ENCODE assay signal across 8 mouse cellular contexts in the genomic region with DNA sequence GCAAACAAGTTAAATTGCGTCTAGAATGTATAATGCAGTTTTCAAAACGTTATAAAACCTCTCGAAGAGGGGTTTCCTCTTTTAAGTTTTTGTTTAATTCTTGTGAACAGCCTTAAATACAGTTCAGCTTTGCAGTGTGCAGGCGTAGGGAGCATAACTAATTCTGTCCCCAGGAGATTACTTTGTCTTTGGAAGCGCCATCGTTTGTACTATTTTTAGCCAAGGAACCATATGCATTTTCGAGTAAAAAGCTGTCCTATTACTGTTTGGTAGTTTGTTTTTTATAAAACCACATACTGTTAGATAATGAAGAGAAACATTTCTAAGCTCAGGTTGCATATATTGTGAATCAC.
DNase-seq lines count a peak whose midpoint lies in the region; ATAC-seq and TF ChIP-seq lines count a peak whose summit lies in the region.

No protein-coding gene starts in this region.

- no peak for DNase-seq in frontal cortex, postnatal 36 days (ENCODE audit: low spot score in 2 of 2)
- no peak for DNase-seq in lung, postnatal 0 days (ENCODE audit: low spot score)
- no peak for DNase-seq in lung, postnatal 4 days
- no peak for DNase-seq in adrenal gland, postnatal 14 days
- DNase-seq in lung, postnatal 36 days, result no peak

- H3K9ac ChIP-seq in lung, postnatal 0 days (replicated peaks; ENCODE audit: low read depth), result no peak overlapping the region
- H3K9ac ChIP-seq in liver, embryonic 12.5 days, result 0 out of 2 replicates have a peak overlapping the region, but pooled peaks have one; percentile 7
- no peak overlapping the region for H3K9ac ChIP-seq in stomach, embryonic 15.5 days

- no peak for TF ChIP-seq EP300 in lung, postnatal 0 days (IDR thresholded peaks at IDR 0.05)

- TF ChIP-seq CTCF in lung, postnatal 0 days (IDR thresholded peaks at IDR 0.05), result no peak

- no peak overlapping the region for H3K27ac ChIP-seq in lung, postnatal 0 days (ENCODE audit: low read length)
- H3K27ac ChIP-seq in liver, embryonic 12.5 days, result no peak overlapping the region
- no peak overlapping the region for H3K27ac ChIP-seq in stomach, embryonic 15.5 days

- peak; percentile 70; the same call in 1 of the 2 replicates for ATAC-seq in frontal cortex, adult (ENCODE audit: low TSS enrichment)
- no peak for ATAC-seq in lung, postnatal 0 days
- no peak for ATAC-seq in liver, embryonic 12.5 days
- no peak for ATAC-seq in stomach, embryonic 15.5 days (ENCODE audit: insufficient read depth, low FRiP score, low read depth)

- no peaks in the 10 kb centered on the region for H3K4me1 ChIP-seq in lung, postnatal 0 days (ENCODE audit: insufficient read depth, low read depth, low read length)
- H3K4me1 ChIP-seq in liver, embryonic 12.5 days, result no peaks in the 10 kb centered on the region
- H3K4me1 ChIP-seq in stomach, embryonic 15.5 days, result no peaks in the 10 kb centered on the region

- 32% methylated on average over 7 of the region's 7 CpGs for WGBS in lung, postnatal 0 days
- WGBS in liver, embryonic 12.5 days (ENCODE audit: insufficient replicate concordance), result 37% methylated on average over 7 of the region's 7 CpGs
- 32% methylated on average over 7 of the region's 7 CpGs for WGBS in stomach, embryonic 15.5 days

- no peak overlapping the region for H3K4me3 ChIP-seq in lung, postnatal 0 days (ENCODE audit: low read depth, low read length)
- no peak overlapping the region for H3K4me3 ChIP-seq in liver, embryonic 12.5 days
- H3K4me3 ChIP-seq in stomach, embryonic 15.5 days (replicated peaks), result 0 out of 2 replicates have a peak overlapping the region, but pooled peaks have one; percentile 21

- peak overlapping the region; percentile 32 for H3K4me2 ChIP-seq in lung, postnatal 0 days (replicated peaks; ENCODE audit: low read depth, low read length)
- peak overlapping the region; percentile 41 for H3K4me2 ChIP-seq in liver, embryonic 12.5 days
- peak overlapping the region; percentile 47 for H3K4me2 ChIP-seq in stomach, embryonic 15.5 days

- no peaks in the 10 kb centered on the region for H3K36me3 ChIP-seq in lung, postnatal 0 days (ENCODE audit: insufficient read depth, low read length)
- H3K36me3 ChIP-seq in liver, embryonic 12.5 days, result no peaks in the 10 kb centered on the region
- H3K36me3 ChIP-seq in stomach, embryonic 15.5 days, result no peaks in the 10 kb centered on the region

- H3K9me3 ChIP-seq in lung, postnatal 0 days (ENCODE audit: low read length), result no peaks in the 10 kb centered on the region
- no peaks in the 10 kb centered on the region for H3K9me3 ChIP-seq in liver, embryonic 12.5 days (replicated peaks)
- H3K9me3 ChIP-seq in stomach, embryonic 15.5 days, result no peaks in the 10 kb centered on the region

- H3K27me3 ChIP-seq in lung, postnatal 0 days (replicated peaks; ENCODE audit: insufficient read depth, low read length), result no peaks in the 10 kb centered on the region
- H3K27me3 ChIP-seq in liver, embryonic 12.5 days (replicated peaks), result no peaks in the 10 kb centered on the region
- H3K27me3 ChIP-seq in stomach, embryonic 15.5 days (replicated peaks), result no peaks in the 10 kb centered on the region
